Mouse (Mus musculus): ENCODE results near the gene Gm11756. TPM values are rescaled to one million over a fixed set of nuclear protein-coding genes. Genes with fewer than 3 reads are reported as not detected.
"Not testable (repeated sequence)": the region's sequence is repeated elsewhere in the genome, so short reads cannot be mapped to it uniquely, and the experiment has no call there.

The Gm11756 gene
- not detected in 2 replicates for polyA plus RNA-seq (2015; fragmentation: Nextera tagmentation; extraction: Ambion mirVana)

- ATAC-seq (replicated peaks; ENCODE audit: low FRiP score, low read depth); H3K4me2 ChIP-seq (ENCODE audit: low read length); H3K9me3 ChIP-seq (replicated peaks; ENCODE audit: low read length); H3K9ac ChIP-seq (ENCODE audit: low read depth, low read length); H3K36me3 ChIP-seq (ENCODE audit: insufficient read depth, low read length); H3K4me3 ChIP-seq (replicated peaks; ENCODE audit: low read depth, low read length); H3K4me1 ChIP-seq (replicated peaks; ENCODE audit: insufficient read depth, low read length); H3K27ac ChIP-seq; H3K27me3 ChIP-seq (ENCODE audit: insufficient read depth, low read length); DNase-seq (ENCODE audit: low spot score): not testable (repeated sequence)
- 89% methylated on average over 6 of the region's 6 CpGs for WGBS
These were observed at the start of gene Gm11756 for GRCm38 (mm10) chr4:73920660-73921059. Gene Gm11756, minus strand, starts transcription at chr4:73920760.

GRCm38 (mm10) chr4:73950375-73950896 lies 29.9 kb upstream of the Gm11756 start, which contains the start of gene 2310002L09Rik:
Gene 2310002L09Rik, minus strand, starts transcription at chr4:73950846.
- no peak for DNase-seq (ENCODE audit: low spot score)
- Histone ChIP-seq H3K9ac (ENCODE audit: low read depth, low read length) (no peak within 1 kb of the TSS), H3K27ac (no peak within 1 kb of the TSS), H3K4me2 (ENCODE audit: low read length) (no peak within 1 kb of the TSS), H3K4me3 (replicated peaks; ENCODE audit: low read depth, low read length) (no peak within 1 kb of the TSS), H3K27me3 (ENCODE audit: insufficient read depth, low read length) (no peaks in the 10 kb centered on the region), H3K36me3 (ENCODE audit: insufficient read depth, low read length) (no peaks in the 10 kb centered on the region), H3K4me1 (replicated peaks; ENCODE audit: insufficient read depth, low read length) (no peaks in the 10 kb centered on the region), H3K9me3 (replicated peaks; ENCODE audit: low read length) (no peaks in the 10 kb centered on the region)
- no peak for TF ChIP-seq CTCF (IDR thresholded peaks at IDR 0.05; ENCODE audit: low read depth)
- ATAC-seq (replicated peaks; ENCODE audit: low FRiP score, low read depth): no peak
- 79% methylated on average over 8 of the region's 8 CpGs for WGBS

- not testable (repeated sequence) for DNase-seq (ENCODE audit: low spot score); H3K36me3 ChIP-seq (ENCODE audit: insufficient read depth, low read length); H3K9me3 ChIP-seq (replicated peaks; ENCODE audit: low read length); H3K9ac ChIP-seq (ENCODE audit: low read depth, low read length); H3K27me3 ChIP-seq (ENCODE audit: insufficient read depth, low read length); H3K4me1 ChIP-seq (replicated peaks; ENCODE audit: insufficient read depth, low read length); ATAC-seq (replicated peaks; ENCODE audit: low FRiP score, low read depth); H3K4me2 ChIP-seq (ENCODE audit: low read length); H3K27ac ChIP-seq; H3K4me3 ChIP-seq (replicated peaks; ENCODE audit: low read depth, low read length)
- no CpG with 5 or more reads among the region's 4 CpGs for WGBS
These were observed 14.7 kb downstream of the Gm11756 start, which contains the start of gene Gm13871 for GRCm38 (mm10) chr4:73905853-73906252. Gene Gm13871, minus strand, starts transcription at chr4:73905953.

DNA sequence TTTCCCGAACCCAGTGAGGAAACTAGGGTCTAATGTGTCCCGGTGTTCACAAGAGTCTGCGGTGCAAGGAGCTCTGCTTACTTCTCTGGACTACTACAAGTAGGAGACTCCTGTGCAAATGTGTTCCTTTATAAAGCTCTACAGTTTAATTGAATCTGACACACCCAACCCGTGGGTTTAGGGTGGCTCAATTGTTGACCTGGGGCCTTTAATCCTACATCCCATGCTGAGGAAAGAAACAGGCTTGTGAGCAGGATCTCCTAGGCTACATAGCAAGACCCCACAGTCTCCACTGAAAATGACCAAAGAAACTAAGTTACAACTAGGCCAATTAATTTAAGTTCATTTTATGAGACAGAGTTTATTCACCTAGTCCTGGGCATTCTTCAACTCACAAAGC lies 29.5 kb downstream of the Gm11756 start, which contains the start of gene Gm11757:
TSS of gene Gm11757 (minus strand) at position 101 of the 400 bp plus-strand sequence.
- H3K27me3 ChIP-seq (ENCODE audit: insufficient read depth, low read length); H3K4me2 ChIP-seq (ENCODE audit: low read length); H3K9me3 ChIP-seq (replicated peaks; ENCODE audit: low read length); H3K36me3 ChIP-seq (ENCODE audit: insufficient read depth, low read length); H3K9ac ChIP-seq (ENCODE audit: low read depth, low read length); DNase-seq (ENCODE audit: low spot score); H3K4me1 ChIP-seq (replicated peaks; ENCODE audit: insufficient read depth, low read length); H3K4me3 ChIP-seq (replicated peaks; ENCODE audit: low read depth, low read length); H3K27ac ChIP-seq; ATAC-seq (replicated peaks; ENCODE audit: low FRiP score, low read depth): not testable (repeated sequence)
- WGBS: no CpG with 5 or more reads among the region's 4 CpGs

DNA sequence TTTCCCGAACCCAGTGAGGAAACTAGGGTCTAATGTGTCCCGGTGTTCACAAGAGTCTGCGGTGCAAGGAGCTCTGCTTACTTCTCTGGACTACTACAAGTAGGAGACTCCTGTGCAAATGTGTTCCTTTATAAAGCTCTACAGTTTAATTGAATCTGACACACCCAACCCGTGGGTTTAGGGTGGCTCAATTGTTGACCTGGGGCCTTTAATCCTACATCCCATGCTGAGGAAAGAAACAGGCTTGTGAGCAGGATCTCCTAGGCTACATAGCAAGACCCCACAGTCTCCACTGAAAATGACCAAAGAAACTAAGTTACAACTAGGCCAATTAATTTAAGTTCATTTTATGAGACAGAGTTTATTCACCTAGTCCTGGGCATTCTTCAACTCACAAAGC lies 44.4 kb downstream of the Gm11756 start, which contains the start of gene Gm11758:
TSS of gene Gm11758 (minus strand) at position 101 of the 400 bp plus-strand sequence.
- H3K27me3 ChIP-seq (ENCODE audit: insufficient read depth, low read length); H3K9me3 ChIP-seq (replicated peaks; ENCODE audit: low read length); H3K4me3 ChIP-seq (replicated peaks; ENCODE audit: low read depth, low read length); H3K4me2 ChIP-seq (ENCODE audit: low read length); DNase-seq (ENCODE audit: low spot score); ATAC-seq (replicated peaks; ENCODE audit: low FRiP score, low read depth); H3K36me3 ChIP-seq (ENCODE audit: insufficient read depth, low read length); H3K27ac ChIP-seq; H3K4me1 ChIP-seq (replicated peaks; ENCODE audit: insufficient read depth, low read length); H3K9ac ChIP-seq (ENCODE audit: low read depth, low read length): not testable (repeated sequence)
- WGBS: no CpG with 5 or more reads among the region's 4 CpGs

Other genes with a start within 250 kb of the Gm11756 start
- gene Gm428, start 237.2 kb downstream of the Gm11756 start, polyA plus RNA-seq (2015; fragmentation: Nextera tagmentation; extraction: Ambion mirVana): not detected in 2 replicates
- gene Rasef, start 129.8 kb downstream of the Gm11756 start, polyA plus RNA-seq (2015; fragmentation: Nextera tagmentation; extraction: Ambion mirVana): 3.4 TPM in 2 replicates
- gene Gm11758, start 44.5 kb downstream of the Gm11756 start, polyA plus RNA-seq (2015; fragmentation: Nextera tagmentation; extraction: Ambion mirVana): not detected in 2 replicates
- not detected in 2 replicates for gene Gm11757, start 29.6 kb downstream of the Gm11756 start, polyA plus RNA-seq (2015; fragmentation: Nextera tagmentation; extraction: Ambion mirVana)
- gene Gm13871, start 14.8 kb downstream of the Gm11756 start, polyA plus RNA-seq (2015; fragmentation: Nextera tagmentation; extraction: Ambion mirVana): not detected in 2 replicates
- gene 2310002L09Rik, start 30.1 kb upstream of the Gm11756 start, polyA plus RNA-seq (2015; fragmentation: Nextera tagmentation; extraction: Ambion mirVana): not detected in 2 replicates
- 0.37 and 0.41 TPM in 2 replicates for gene Frmd3, start 92.7 kb upstream of the Gm11756 start, polyA plus RNA-seq (2015; fragmentation: Nextera tagmentation; extraction: Ambion mirVana)

All from kidney, postnatal 0 days (tissue).